Mouse (Mus musculus) kidney, adult 2 months (tissue): Measurements from ENCODE around the gene Mad2l2.

Experiments used
- CTCF ChIP-seq: fragments of 200-500 bp; conservative IDR thresholded peaks from 2 replicates; pipeline ENCODE4 v1.5.1; 2011; ENCODE audit warnings: low read depth, mild to moderate bottlenecking, control low read depth, low read length, moderate library complexity, mixed read lengths; ENCODE audit not compliant: insufficient read depth, insufficient read length
- POLR2A ChIP-seq: fragments of 200-500 bp; IDR thresholded peaks from one replicate; pipeline ENCODE4 v1.6.1; 2011; ENCODE audit warnings: low read depth, low read length, control low read depth

- no peak for TF ChIP-seq CTCF
- no peak for TF ChIP-seq POLR2A
Measured at GRCm38 (mm10) chr4:148192707-148193245, 62.6 kb downstream of the Mad2l2 start.
